Mouse (Mus musculus) liver, adult 2 months (tissue): ENCODE results near the gene Lgals3bp. TPM values are rescaled to one million over a fixed set of nuclear protein-coding genes. Genes with fewer than 3 reads are reported as not detected.
A peak's percentile ranks its signal among the peaks of the same experiment; 100 is the strongest.

Source experiments
- DNase-seq: peaks from one replicate; pipeline ENCODE4 v3.0.0-alpha.2; 2011; ENCODE audit warnings: low read depth, low spot score; ENCODE audit errors: extremely low read depth
- H3K27ac ChIP-seq: fragments of 200-500 bp; replicated peaks from 2 replicates; pipeline ENCODE4 v1.5.1; 2012; ENCODE audit warnings: low read depth, mild to moderate bottlenecking, control low read depth, inconsistent platforms, low read length; ENCODE audit not compliant: insufficient read depth
- H3K27me3 ChIP-seq: fragments of 200-500 bp; 2 replicates; pipeline ENCODE4 v1.6.1; 2012; ENCODE audit warnings: mild to moderate bottlenecking, moderate library complexity, low read length, inconsistent platforms; ENCODE audit not compliant: control insufficient read depth, insufficient read depth
- H3K36me3 ChIP-seq: fragments of 200-500 bp; 2 replicates; pipeline ENCODE4 v1.6.1; 2012; ENCODE audit warnings: low read length, inconsistent platforms; ENCODE audit not compliant: control insufficient read depth, insufficient read depth
- H3K4me1 ChIP-seq: fragments of 200-500 bp; 2 replicates; pipeline ENCODE4 v1.6.1; 2011; ENCODE audit warnings: low read length; ENCODE audit not compliant: control insufficient read depth, insufficient read depth
- H3K4me3 ChIP-seq: fragments of 200-500 bp; 2 replicates; pipeline ENCODE4 v1.5.1; 2011; ENCODE audit warnings: low read depth, mild to moderate bottlenecking, control low read depth, low read length, moderate library complexity; ENCODE audit not compliant: insufficient read depth
- H3K79me2 ChIP-seq: fragments of 200-500 bp; 2 replicates; pipeline ENCODE4 v1.6.1; 2012; ENCODE audit warnings: inconsistent platforms, mild to moderate bottlenecking, low read length, moderate library complexity; ENCODE audit not compliant: control insufficient read depth, insufficient read depth
- H3K9ac ChIP-seq: fragments of 200-500 bp; 2 replicates; pipeline ENCODE4 v1.6.1; 2012; ENCODE audit warnings: low read depth, mild to moderate bottlenecking, control low read depth, inconsistent platforms, low read length
- CTCF ChIP-seq: fragments of 200-500 bp; IDR thresholded peaks from 2 replicates; pipeline ENCODE4 v1.5.1; 2011; ENCODE audit warnings: low read depth, low read length, control low read depth
- POLR2A ChIP-seq: fragments of 200-500 bp; IDR thresholded peaks from 2 replicates; pipeline ENCODE4 v1.6.1; 2011; ENCODE audit warnings: low read length, control low read depth; ENCODE audit not compliant: insufficient read depth; ENCODE audit errors: extremely low read depth
- WGBS: fragments of 180-500 bp; shearing (Covaris S2); methylation state at CpG from one replicate; pipeline ENCODE4 v1.1.7; 2018; 5-methylcytosine and 5-hydroxymethylcytosine counted together
- polyA plus RNA-seq: library from polyadenylated mRNA; depleted of rRNA; stranded (reverse); fragments of >200 nt; gene quantifications from 2 replicates; pipeline ENCODE4 v1.2.3, GENCODE M21; 2012
- total RNA-seq: library from RNA; depleted of rRNA; stranded (reverse); fragments of >200 nt; gene quantifications from 2 replicates; pipeline ENCODE4 v1.2.3, GENCODE M21; 2014

Lgals3bp gene
- total and polyA plus RNA-seq, 2 experiments, result 20.2 to 216 TPM

DNA sequence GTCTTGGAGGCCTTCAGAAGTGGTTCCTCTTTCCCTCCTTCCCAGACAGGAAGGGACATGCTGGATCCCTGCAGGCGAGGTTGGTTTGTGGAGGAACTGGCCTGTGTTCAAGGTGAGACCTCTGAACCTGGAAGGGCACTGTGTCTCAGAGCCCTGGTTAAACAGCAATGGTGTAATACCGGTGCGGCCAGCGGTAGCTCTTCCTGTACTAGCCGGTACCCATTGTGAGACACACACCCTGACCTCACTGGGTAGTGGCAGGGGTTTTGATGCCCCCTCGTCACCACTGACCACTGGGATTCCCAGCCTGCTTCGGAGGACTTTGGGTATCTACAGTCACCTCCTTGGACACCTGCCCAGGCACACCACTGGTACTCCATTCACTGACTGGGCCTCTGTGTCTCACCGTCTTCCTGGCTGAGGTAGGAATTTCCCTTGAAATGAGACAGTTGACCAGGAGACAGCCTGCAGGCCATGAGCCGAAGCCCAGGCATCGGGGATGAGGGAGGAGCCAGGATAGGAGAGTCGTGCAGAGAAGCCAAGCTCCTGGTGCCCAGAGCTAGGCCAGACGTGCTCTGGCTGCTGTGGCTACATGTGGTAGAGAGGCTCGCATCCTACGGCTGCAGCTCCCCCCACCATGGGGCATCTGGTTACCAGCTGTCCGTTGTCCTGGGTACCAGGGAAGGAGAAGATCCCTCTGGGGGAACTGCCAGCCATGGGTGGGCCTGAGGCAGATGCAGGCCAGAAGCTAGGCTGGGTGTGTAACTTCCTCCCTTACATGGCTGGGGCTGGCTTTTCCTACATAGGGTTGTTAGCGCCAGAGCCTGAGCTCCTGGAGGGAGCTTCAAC is 29.4 kb upstream of the Lgals3bp start:
- no peaks in the 10 kb centered on the region for H3K36me3 ChIP-seq
- H3K27me3 ChIP-seq, result no peaks in the 10 kb centered on the region
- peaks cover 2% of the 10 kb centered on the region; the same call in 1 of the 2 replicates for H3K4me1 ChIP-seq
- peak overlapping the region; percentile 57 for H3K27ac ChIP-seq
- DNase-seq, result no peak
- TF ChIP-seq POLR2A, result no peak
- TF ChIP-seq CTCF, result no peak
- WGBS, result 77% methylated on average over 16 of the region's 16 CpGs
- no peaks in the 10 kb centered on the region for H3K79me2 ChIP-seq
- H3K4me3 ChIP-seq, result peak overlapping the region; percentile 9; the same call in 1 of the 2 replicates
- peak overlapping the region; percentile 1; the same call in 1 of the 2 replicates for H3K9ac ChIP-seq

DNA sequence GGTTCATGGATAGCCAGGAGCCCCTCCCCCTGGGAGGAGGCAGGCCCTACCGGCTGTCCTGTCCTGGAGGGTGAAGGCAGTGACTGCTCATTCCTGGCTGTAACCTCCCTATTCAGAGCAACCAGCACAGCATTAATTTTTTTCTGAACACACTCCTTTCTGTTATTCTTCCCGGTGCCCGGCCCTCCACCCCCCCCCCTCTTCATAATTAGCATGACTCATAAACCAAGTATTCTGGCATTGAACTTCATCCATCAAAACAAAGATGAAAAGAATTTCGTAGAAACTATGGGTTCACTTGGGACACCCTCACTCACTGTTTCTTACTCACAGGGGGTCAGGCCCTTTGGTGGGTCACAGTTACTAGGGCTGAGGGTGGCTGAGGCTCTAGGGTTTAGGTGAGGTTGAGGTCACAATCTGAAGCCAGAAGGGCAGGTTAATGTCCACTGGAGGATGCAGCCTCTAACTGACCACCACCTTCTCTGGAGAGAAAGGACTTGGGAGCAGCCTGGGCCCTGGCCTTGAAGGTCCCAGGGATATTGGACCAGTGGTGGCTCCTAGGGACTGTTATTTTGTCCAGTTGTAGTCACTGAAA is 28.5 kb upstream of the Lgals3bp start:
- Histone ChIP-seq H3K9ac (peak overlapping the region; percentile 54), H3K79me2 (no peaks in the 10 kb centered on the region), H3K4me3 (peak overlapping the region; percentile 23; the same call in 1 of the 2 replicates), H3K4me1 (peaks cover 2% of the 10 kb centered on the region; the same call in 1 of the 2 replicates), H3K27ac (peak overlapping the region; percentile 83), H3K27me3 (no peaks in the 10 kb centered on the region), H3K36me3 (no peaks in the 10 kb centered on the region)
- no peak for DNase-seq
- TF ChIP-seq POLR2A, result no peak
- TF ChIP-seq CTCF, result no peak
- 52% methylated on average over 4 of the region's 4 CpGs for WGBS

DNA sequence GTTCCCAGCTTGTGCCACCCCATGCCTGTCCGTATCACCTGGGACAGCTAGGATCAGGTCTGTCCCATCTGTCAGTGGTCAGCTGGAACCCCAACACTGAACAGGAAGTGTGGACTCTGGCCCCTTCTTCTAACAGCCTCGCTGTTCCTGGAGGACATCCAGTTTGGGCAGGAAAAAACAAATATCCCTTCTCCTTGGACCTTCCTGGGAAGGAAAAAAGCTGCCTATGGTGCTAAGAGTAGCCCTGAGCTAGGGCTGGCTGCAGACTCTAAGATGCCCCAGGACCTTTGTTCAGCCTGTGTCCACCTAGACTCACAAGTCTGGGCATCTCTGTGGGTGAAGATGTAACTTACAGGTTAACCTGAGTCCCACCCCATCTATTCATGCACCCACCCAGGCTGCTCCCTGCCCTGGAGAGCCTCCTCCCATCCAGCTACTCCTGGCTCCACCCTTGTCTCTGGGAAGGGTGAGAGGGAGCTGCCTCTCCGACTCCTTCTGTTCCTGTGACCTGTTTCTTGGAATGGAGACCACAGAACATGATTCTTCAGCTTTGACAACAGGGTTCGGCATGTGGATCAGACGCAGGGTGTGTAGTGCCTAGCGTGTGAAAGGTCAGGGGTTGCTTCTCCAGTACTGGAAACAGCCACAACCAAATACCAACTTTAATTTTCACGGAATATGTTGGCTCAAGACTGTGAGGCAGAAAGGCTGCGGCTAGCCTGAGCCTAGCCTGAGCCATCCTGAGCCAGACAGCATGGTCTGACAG is 27.2 kb upstream of the Lgals3bp start:
- H3K9ac ChIP-seq, result peak overlapping the region; percentile 52
- no peaks in the 10 kb centered on the region for H3K27me3 ChIP-seq
- H3K27ac ChIP-seq, result peak overlapping the region; percentile 82
- peak; percentile 28 for DNase-seq
- H3K36me3 ChIP-seq, result no peaks in the 10 kb centered on the region
- 46% methylated on average over 8 of the region's 8 CpGs for WGBS
- peaks cover 9% of the 10 kb centered on the region; the same call in 1 of the 2 replicates for H3K4me1 ChIP-seq
- peak overlapping the region; percentile 54 for H3K4me3 ChIP-seq
- TF ChIP-seq POLR2A (no peak), CTCF (no peak)
- no peaks in the 10 kb centered on the region for H3K79me2 ChIP-seq

DNA sequence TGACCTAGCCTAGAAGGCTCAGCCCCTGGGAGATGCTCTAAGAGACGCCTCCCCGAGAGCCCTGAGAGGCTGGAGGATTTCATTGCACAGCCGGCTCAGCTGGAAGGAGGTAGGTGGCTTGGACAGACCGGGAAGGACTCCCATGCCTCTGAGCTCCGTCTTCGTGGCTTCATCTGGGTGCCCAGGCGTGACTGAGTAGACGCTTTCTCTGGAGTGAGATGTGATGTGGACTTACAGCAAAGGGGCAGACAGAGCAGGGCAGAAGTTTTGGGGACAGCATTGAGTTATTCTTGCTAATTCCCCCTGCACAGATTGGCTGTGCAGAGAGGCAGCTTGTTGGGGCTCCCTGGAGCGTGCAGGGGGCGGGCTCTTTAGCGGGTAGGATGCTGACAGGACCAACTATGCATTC is 26.6 kb upstream of the Lgals3bp start:
- peak overlapping the region; percentile 49 for H3K9ac ChIP-seq
- H3K79me2 ChIP-seq, result no peaks in the 10 kb centered on the region
- peak overlapping the region; percentile 54 for H3K4me3 ChIP-seq
- TF ChIP-seq CTCF (no peak), POLR2A (0 out of 2 replicates have a peak, but pooled peaks have one; percentile 0)
- H3K4me1 ChIP-seq, result peaks cover 14% of the 10 kb centered on the region; the same call in 1 of the 2 replicates
- no peaks in the 10 kb centered on the region for H3K27me3 ChIP-seq
- H3K27ac ChIP-seq, result peak overlapping the region; percentile 82
- no peak for DNase-seq
- WGBS, result 15% methylated on average over 11 of the region's 11 CpGs
- no peaks in the 10 kb centered on the region for H3K36me3 ChIP-seq

DNA sequence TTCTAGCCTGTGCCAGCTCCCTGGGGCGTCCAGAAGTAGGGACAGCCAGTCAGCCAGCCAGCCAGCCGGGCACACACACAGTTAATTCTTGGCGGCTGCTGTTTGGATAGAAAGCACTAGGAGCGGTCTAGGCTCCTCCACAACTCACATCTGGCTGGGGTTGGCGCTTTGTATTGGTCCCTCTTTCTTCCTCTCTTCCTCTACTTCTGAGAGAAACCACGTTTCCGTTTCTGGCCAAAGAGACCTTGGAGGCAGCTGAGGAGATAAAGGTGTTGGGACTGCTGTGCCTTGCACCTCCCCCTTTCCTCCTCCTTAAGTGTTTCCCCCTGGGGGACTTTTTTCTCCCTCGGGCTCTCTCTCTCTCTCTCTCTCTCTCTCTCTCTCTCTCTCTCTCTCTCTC is 26.1 kb upstream of the Lgals3bp start, which contains the start of gene C1qtnf1:
Gene C1qtnf1, plus strand, starts transcription at position 218 of the 400 bp plus-strand sequence.
- Histone ChIP-seq H3K27me3 (no peaks in the 10 kb centered on the region), H3K4me3 (peak within 1 kb of the TSS; percentile 54), H3K36me3 (no peaks in the 10 kb centered on the region), H3K27ac (peak within 1 kb of the TSS; percentile 82), H3K4me1 (peaks cover 17% of the 10 kb centered on the region; the same call in 1 of the 2 replicates), H3K9ac (peak within 1 kb of the TSS; percentile 49), H3K79me2 (no peaks in the 10 kb centered on the region)
- 6% methylated on average over 8 of the region's 8 CpGs for WGBS
- DNase-seq, result no peak
- TF ChIP-seq POLR2A (0 out of 2 replicates have a peak, but pooled peaks have one; percentile 5), CTCF (no peak)
